Mouse (Mus musculus): Measurements from ENCODE around the gene Sult1a1. TPM values are rescaled to one million over a fixed set of nuclear protein-coding genes. Genes with fewer than 3 reads are reported as not detected.
"Not testable (repeated sequence)": the region's sequence is repeated elsewhere in the genome, so short reads cannot be mapped to it uniquely, and the experiment has no call there.

Gene Sult1a1
- total RNA-seq, 1 experiment from 2014 or later = 1.2 TPM

- no peak for ATAC-seq (replicated peaks; ENCODE audit: insufficient number of reproducible peaks, low FRiP score, low TSS enrichment, poor library complexity, severe bottlenecking)
Observed at GRCm38 (mm10) chr7:126675104-126675503, 1.1 kb downstream of the Sult1a1 start.

- ATAC-seq (replicated peaks; ENCODE audit: insufficient number of reproducible peaks, low FRiP score, low TSS enrichment, poor library complexity, severe bottlenecking) = no peak
Observed at GRCm38 (mm10) chr7:126672111-126672510, 4.1 kb downstream of the Sult1a1 start.

- ATAC-seq (replicated peaks; ENCODE audit: insufficient number of reproducible peaks, low FRiP score, low TSS enrichment, poor library complexity, severe bottlenecking) = no peak
Observed at GRCm38 (mm10) chr7:126670152-126670551, 6.1 kb downstream of the Sult1a1 start.

GRCm38 (mm10) chr7:126668452-126668851, 7.8 kb downstream of the Sult1a1 start:
- no peak for ATAC-seq (replicated peaks; ENCODE audit: insufficient number of reproducible peaks, low FRiP score, low TSS enrichment, poor library complexity, severe bottlenecking)

- ATAC-seq (replicated peaks; ENCODE audit: insufficient number of reproducible peaks, low FRiP score, low TSS enrichment, poor library complexity, severe bottlenecking) = no peak
Observed at GRCm38 (mm10) chr7:126667495-126668090, 8.6 kb downstream of the Sult1a1 start.

- ATAC-seq (replicated peaks; ENCODE audit: insufficient number of reproducible peaks, low FRiP score, low TSS enrichment, poor library complexity, severe bottlenecking) = no peak
Observed at GRCm38 (mm10) chr7:126665269-126665668, 11.0 kb downstream of the Sult1a1 start.

- no peak for ATAC-seq (replicated peaks; ENCODE audit: insufficient number of reproducible peaks, low FRiP score, low TSS enrichment, poor library complexity, severe bottlenecking)
Observed at GRCm38 (mm10) chr7:126663646-126664045, 12.6 kb downstream of the Sult1a1 start.

GRCm38 (mm10) chr7:126659771-126660170, 16.5 kb downstream of the Sult1a1 start:
- ATAC-seq (replicated peaks; ENCODE audit: insufficient number of reproducible peaks, low FRiP score, low TSS enrichment, poor library complexity, severe bottlenecking) = no peak

GRCm38 (mm10) chr7:126657522-126657921, 18.7 kb downstream of the Sult1a1 start:
- no peak for ATAC-seq (replicated peaks; ENCODE audit: insufficient number of reproducible peaks, low FRiP score, low TSS enrichment, poor library complexity, severe bottlenecking)

GRCm38 (mm10) chr7:126655695-126656094, 20.5 kb downstream of the Sult1a1 start:
- peak; percentile 76 for ATAC-seq (replicated peaks; ENCODE audit: insufficient number of reproducible peaks, low FRiP score, low TSS enrichment, poor library complexity, severe bottlenecking)

GRCm38 (mm10) chr7:126653991-126654390, 22.2 kb downstream of the Sult1a1 start:
- ATAC-seq (replicated peaks; ENCODE audit: insufficient number of reproducible peaks, low FRiP score, low TSS enrichment, poor library complexity, severe bottlenecking) = no peak

- no peak for ATAC-seq (replicated peaks; ENCODE audit: insufficient number of reproducible peaks, low FRiP score, low TSS enrichment, poor library complexity, severe bottlenecking)
Observed at GRCm38 (mm10) chr7:126650852-126651251, 25.4 kb downstream of the Sult1a1 start.

GRCm38 (mm10) chr7:126649231-126650051, 26.8 kb downstream of the Sult1a1 start, which contains the start of gene Sgf29:
Sgf29 (plus strand) TSS chr7:126649309.
- ATAC-seq (replicated peaks; ENCODE audit: insufficient number of reproducible peaks, low FRiP score, low TSS enrichment, poor library complexity, severe bottlenecking) = peak; percentile 94

- ATAC-seq (replicated peaks; ENCODE audit: insufficient number of reproducible peaks, low FRiP score, low TSS enrichment, poor library complexity, severe bottlenecking) = no peak
Observed at GRCm38 (mm10) chr7:126648486-126648885, 27.7 kb downstream of the Sult1a1 start.

- ATAC-seq (replicated peaks; ENCODE audit: insufficient number of reproducible peaks, low FRiP score, low TSS enrichment, poor library complexity, severe bottlenecking) = no peak
Observed at GRCm38 (mm10) chr7:126645708-126646107, 30.5 kb downstream of the Sult1a1 start.

- no peak for ATAC-seq (replicated peaks; ENCODE audit: insufficient number of reproducible peaks, low FRiP score, low TSS enrichment, poor library complexity, severe bottlenecking)
Observed at GRCm38 (mm10) chr7:126644914-126645313, 31.3 kb downstream of the Sult1a1 start.

- ATAC-seq (replicated peaks; ENCODE audit: insufficient number of reproducible peaks, low FRiP score, low TSS enrichment, poor library complexity, severe bottlenecking) = no peak
Observed at GRCm38 (mm10) chr7:126644345-126644744, 31.9 kb downstream of the Sult1a1 start.

- ATAC-seq (replicated peaks; ENCODE audit: insufficient number of reproducible peaks, low FRiP score, low TSS enrichment, poor library complexity, severe bottlenecking) = not testable (repeated sequence)
Observed at GRCm38 (mm10) chr7:126643244-126643617, 33.0 kb downstream of the Sult1a1 start.

GRCm38 (mm10) chr7:126642545-126643243, 33.5 kb downstream of the Sult1a1 start:
- 0 out of 2 replicates have a peak, but pooled peaks have one; percentile 14 for ATAC-seq (replicated peaks; ENCODE audit: insufficient number of reproducible peaks, low FRiP score, low TSS enrichment, poor library complexity, severe bottlenecking)
